Mouse (Mus musculus) fat pad, adult 2 months (tissue): ENCODE results near the gene Il11.
A peak's percentile ranks its signal among the peaks of the same experiment; 100 is the strongest.
"Not testable (repeated sequence)": the region's sequence is repeated elsewhere in the genome, so short reads cannot be mapped to it uniquely, and the experiment has no call there.

Source experiments
- DNase-seq: peaks from one replicate; pipeline ENCODE4 v3.0.0-alpha.2; 2011; ENCODE audit warnings: low read depth, low spot score; ENCODE audit errors: extremely low read depth

Il11 gene

DNA sequence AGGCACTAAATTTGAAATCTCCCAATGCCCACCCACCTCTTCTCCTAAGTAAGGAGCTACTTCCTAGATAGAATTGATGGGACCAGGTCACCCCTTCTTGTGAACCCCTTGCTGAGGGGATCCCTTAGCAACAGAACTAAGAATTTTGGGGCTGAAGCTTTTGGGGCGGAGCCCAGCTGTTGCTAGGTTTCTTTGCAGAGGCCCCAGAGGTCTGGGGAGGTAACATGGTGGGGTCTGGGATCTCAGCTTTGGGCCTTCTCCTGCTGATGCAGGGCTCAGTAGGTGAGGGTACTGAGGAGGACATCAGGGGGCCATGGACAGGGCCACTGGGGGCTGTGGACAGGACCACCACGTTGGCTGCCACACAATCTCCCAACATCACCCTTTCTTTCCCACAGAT lies at the start of gene Il11, which contains the start of gene Tmem190:
Il11 (minus strand) TSS at position 101 of the 400 bp plus-strand sequence.
Tmem190 (plus strand) TSS at position 179 of the 400 bp plus-strand sequence.
- no peak for DNase-seq

GRCm38 (mm10) chr7:4830476-4830875 lies 47.8 kb upstream of the Il11 start:
- DNase-seq = no peak

DNA sequence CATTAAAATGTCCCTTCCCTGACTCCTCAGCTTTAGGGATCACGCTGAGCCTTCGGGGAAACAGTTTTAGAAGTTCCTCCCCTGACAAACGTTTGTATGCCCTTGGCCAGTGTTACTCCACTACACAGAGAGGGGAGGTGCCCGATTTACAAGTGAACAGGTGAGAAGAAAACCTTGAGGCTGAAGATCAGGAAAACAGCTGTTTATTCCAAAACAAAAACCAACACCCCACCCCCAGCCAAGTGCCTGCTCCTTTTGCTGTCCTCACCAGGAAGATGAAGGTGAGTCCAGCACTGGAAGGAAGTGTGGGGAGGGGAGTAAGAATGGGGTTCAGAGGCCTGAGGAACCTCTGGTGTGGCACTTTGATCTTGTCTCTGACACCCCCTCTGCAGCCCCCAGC lies 42.7 kb upstream of the Il11 start:
- no peak for DNase-seq

DNA sequence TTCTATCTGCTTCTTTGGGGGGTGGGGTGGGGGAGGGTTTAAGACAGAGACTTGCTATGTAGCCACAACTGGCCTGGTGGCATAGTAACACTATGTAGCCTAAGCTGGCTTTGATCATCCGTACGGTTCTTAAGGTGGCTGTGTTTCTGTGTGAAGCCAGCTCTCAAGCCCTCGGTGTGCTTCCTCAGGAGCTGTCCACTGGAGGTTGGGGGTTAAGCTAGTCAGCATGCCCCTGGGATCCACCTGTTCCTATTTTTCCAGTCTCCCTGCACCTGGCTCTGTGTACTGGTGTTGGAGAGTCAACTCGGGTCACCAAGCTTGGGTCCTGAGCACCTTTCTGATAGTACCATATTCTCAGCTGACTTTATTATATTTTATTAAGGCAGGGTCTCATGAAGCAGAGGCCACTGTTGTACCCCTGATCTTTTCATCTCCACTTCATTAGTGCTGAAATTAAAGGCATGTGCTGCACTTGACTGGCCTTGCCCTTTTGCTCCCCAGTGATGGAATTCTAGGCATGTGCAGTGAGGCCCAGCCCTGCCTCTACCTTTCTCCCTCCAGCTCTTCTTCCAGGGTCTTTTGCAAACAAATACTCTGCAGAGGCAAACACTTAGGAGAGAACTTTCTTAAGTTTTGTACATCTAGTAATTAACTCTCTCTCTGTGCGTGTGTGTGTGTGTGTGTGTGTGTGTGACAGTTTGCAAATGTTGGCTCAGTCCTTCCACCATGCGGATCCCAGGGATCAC lies 39.7 kb upstream of the Il11 start:
- no peak for DNase-seq

GRCm38 (mm10) chr7:4821690-4822089 lies 39.0 kb upstream of the Il11 start:
- DNase-seq = no peak

- DNase-seq = not testable (repeated sequence)
These were observed 38.3 kb upstream of the Il11 start for GRCm38 (mm10) chr7:4820925-4821324.

DNA sequence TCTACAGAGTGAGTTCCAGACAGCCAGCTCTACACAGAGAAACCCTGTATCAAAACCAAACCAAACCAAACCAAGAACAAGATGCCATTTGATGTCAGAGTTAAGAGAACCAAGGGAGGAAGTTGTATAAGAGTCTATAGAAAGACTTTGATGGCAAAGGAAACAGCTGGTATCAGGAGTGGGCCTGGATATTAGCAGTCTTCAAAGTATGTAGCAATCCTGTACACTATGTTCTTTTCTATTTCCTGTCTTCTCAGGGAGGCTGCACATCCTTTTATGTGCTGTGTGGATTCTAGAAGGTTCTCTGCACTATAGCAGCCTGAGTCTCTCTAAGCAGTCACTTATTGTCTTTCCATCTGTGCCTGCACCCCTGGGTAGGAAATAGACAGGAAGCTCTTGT lies 33.9 kb upstream of the Il11 start:
- no peak for DNase-seq

GRCm38 (mm10) chr7:4813105-4813791 lies 30.6 kb upstream of the Il11 start:
- no peak for DNase-seq

DNA sequence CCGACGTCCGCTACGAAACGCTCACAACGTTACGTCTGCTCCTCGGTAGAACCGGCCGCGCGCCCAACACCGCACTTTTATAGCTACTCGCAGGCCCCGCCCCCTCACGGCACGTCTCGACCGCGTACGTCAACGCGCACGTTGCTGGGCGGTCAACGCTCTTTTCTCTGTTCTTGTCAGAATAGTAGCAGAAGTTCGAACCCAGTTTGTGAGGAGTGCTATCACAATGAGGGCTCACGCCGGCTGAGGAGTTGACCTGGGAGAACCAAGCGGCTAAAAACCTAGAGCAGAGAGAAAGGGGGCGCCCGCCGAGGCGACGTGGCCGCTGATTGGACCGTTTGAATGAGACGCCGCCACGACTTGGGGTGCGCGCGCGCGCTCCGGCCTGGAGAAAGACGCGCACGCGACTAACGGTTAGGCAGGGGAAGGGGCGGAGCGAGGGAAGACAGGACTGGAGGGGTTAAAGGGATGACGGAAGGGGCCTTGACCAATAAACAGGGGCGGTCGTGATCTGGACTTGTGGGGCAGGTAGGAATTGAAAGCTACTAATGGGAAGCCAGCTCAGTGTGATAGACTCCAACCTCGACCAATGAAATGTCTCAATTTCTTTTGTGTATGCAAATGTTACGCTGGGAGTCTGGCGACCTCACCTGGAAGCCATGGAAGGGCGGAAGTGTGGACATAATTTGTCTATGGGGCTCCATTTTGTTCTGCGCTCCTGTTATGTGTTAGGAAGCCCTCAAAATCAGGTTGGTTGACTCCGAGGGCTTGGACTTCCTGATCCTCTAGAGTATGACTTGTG lies 29.8 kb upstream of the Il11 start, which contains the start of gene Ube2s:
Ube2s (minus strand) TSS at position 288 of the 802 bp plus-strand sequence.
- peak; percentile 99 for DNase-seq

GRCm38 (mm10) chr7:4811842-4812302 lies 29.2 kb upstream of the Il11 start:
- no peak for DNase-seq

- DNase-seq = not testable (repeated sequence)
These were observed 28.5 kb upstream of the Il11 start for GRCm38 (mm10) chr7:4811131-4811530.

DNA sequence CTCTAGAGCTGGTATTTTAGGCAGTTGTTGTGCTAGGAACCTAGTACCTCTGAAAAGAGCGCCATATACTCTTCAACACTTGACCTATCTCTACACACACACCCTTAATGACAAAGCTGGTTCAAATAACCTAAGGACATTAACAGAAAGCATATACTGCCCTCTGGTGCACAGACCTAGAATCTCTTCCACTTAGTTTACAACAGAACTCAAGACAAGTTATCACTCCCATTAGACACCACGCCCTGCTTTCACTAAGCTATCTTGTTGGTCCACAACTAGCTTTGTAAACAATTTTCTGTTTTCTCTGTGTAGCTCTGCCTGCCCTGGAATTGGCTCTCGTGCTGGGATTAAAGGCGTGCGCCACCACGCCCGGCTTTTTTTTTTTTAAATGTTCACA lies 24.1 kb upstream of the Il11 start:
- no peak for DNase-seq

GRCm38 (mm10) chr7:4802247-4802646 lies 19.6 kb upstream of the Il11 start:
- no peak for DNase-seq

DNA sequence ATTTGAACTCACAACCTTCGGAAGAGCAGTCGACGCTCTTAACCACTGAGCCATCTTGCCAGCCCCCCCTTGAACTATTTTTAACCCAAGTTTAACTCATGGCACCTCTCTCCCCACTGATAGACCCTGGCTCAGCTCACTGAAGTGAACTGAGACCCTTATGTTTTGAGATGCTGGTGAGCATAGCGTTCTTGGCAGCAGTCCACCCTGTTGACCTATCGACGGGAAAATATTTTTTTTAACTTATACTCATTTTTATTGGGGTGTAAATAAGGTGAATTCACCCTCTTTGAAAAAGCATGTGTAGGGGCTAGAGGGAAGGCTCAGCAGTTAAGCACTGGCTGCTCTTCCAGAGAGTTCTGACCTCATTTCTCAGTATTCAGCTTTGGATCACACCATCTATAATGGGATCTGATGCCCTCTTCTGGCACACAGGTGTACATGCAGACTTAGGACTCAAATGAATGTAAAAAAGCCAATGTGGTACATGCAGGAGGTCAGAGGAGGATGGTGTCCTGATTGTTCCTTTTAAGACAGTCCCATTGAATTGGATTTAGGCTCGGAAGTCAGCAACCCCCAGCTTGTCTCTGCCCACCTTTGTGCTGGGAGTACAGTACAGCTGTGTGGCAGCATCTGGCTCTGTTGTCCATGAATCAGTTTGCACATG lies 13.2 kb upstream of the Il11 start:
- no peak for DNase-seq

- no peak for DNase-seq
These were observed 12.0 kb upstream of the Il11 start for GRCm38 (mm10) chr7:4794631-4795168.

DNA sequence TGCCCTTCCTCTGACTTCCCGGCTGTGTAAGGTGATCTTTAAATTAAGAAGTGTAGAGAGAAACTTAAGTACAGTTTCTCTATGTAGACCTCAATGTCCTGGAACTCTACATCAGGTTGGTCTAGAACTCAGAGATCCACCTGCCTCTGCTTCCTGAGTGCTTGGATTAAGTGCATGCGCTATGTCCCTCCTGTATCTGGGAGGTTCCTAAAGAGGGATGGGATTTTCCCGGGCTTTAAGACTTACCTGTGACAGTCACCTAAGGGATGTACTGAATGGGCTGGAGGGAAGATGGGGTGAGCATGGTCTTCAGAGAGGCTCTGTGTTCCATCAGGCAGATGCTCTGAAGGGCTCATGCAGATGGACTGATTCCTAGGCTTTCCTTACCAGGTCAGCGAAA lies 11.0 kb upstream of the Il11 start:
- no peak for DNase-seq

GRCm38 (mm10) chr7:4793248-4793647 lies 10.6 kb upstream of the Il11 start:
- DNase-seq = not testable (repeated sequence)

DNA sequence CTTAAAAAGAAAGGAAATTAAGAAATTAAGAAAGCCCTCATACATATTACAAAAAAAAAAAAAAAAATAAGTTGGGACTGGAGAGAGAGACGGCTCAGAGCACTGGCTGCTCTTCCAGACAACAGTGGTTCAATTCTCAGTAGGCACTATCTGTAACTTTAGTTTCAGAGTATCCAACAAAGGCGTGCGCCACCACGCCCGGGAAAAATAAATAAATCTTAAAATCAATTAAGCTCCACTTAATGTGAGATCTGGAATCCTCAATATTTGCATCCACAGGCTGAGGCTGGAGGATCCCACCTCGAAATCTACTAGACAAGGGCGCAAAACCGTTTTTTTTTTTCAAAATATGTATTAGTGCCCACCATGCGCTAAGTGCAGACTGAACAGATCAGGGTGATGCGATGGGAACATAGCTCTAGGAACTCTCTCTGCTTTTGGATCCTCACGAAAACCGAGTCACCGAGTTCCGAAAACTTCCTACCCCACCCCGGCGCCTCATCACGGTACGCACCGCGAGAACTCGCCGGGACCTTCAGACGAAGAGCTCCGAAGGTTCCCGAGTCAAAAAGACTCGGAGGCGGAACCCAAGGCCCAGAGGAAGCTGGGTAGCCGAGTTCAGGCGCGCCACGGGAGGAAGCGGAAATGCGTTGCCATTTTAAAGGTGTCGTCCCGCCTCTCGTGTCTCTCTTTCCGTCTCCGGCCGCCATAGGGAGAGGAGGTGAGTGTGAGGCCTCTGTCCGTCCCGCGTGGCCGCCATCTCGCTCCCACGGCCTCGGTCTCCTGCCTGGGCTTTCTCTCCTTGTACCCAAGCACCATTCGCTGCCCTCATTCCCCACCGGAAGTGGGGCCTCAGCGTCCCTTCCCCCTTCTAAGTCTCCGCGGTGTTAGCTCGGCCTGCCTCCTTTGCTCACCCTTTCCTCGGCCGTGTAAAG lies 9.9 kb upstream of the Il11 start, which contains the start of gene Rpl28:
Rpl28 (plus strand) TSS at position 597 of the 935 bp plus-strand sequence.
- no peak for DNase-seq

DNA sequence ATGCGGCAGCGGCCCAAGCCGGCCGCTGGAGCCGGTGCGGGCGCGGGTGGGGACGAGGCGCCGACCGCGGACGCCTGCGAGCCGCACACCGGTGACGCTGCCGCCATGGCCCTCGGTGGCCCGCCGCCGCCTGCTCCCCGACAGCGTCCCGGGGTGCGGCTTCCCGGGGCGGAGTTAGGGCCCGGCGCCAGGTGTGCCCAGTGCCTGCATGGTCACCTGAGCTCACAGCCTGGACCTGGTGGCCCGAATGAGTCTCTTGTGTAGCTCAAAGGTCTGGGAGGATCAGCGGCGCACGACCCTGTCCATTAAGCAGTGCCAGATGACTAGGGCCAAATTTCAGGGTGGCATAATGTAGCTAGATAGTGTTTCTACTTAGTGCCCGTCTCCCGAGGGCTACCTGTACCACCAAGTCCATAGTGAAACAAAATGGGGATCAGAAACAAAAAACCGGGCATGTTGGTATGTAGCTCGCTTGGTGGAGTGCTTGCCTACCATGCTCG lies 6.8 kb upstream of the Il11 start, which contains the start of gene Tmem238:
Tmem238 (minus strand) TSS at position 221 of the 500 bp plus-strand sequence.
- no peak for DNase-seq
